Mouse (Mus musculus) ES-E14 (cell line): ENCODE measurements around the gene Epha4.

Experiments
- CHD2 ChIP-seq: IDR thresholded peaks from 2 replicates; pipeline ENCODE4 v1.6.1; 2014; ENCODE audit warnings: mild to moderate bottlenecking, low read depth, low read length, inconsistent platforms
- HCFC1 ChIP-seq: IDR thresholded peaks from 2 replicates; pipeline ENCODE4 v1.6.1; 2012; ENCODE audit warnings: low read length, inconsistent platforms, borderline replicate concordance; ENCODE audit not compliant: insufficient read depth

DNA sequence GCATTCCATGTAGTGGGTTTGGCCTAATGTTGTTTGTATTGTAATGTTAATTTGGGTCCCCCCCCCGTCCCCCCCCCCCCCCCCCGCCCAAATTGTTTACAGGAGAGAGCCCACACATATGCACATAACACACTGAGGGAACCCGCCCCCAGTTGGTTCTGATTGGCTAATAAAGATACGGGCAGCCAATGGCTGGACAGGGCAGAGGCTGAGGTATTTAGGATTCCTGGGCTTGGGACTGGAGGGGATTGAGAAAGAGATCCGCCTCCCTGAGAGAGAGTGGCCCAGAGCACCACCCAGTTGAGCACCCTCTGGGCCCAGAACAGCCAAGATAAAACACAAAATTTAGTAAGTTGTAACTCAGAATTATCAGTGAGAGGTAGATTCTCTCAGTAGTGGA, 140.8 kb downstream of the Epha4 start:
- TF ChIP-seq HCFC1, result no peak
- TF ChIP-seq CHD2, result peak; percentile 67; the same call in 1 of the 2 replicates
